Mouse (Mus musculus) heart, embryonic 11.5 days (tissue): ENCODE results near the gene Rbbp7. TPM values are rescaled to one million over a fixed set of nuclear protein-coding genes. Genes with fewer than 3 reads are reported as not detected.

ENCODE experiments used
- ATAC-seq: fragments of 200-750 bp; cut with Nextera tagmentation; replicated peaks from 2 replicates; pipeline ENCODE4 v1.8.0; 2017; ENCODE audit warnings: moderate library complexity; ENCODE audit not compliant: insufficient number of reproducible peaks, low FRiP score, low TSS enrichment
- H3K27ac ChIP-seq: fragments of 300-500 bp; sonication (generic); 2 replicates; pipeline ENCODE4 v1.5.1; 2014; ENCODE audit warnings: mild to moderate bottlenecking, low read depth, low read length
- H3K27me3 ChIP-seq: fragments of 300-500 bp; sonication (generic); 2 replicates; pipeline ENCODE4 v1.6.1; 2014; ENCODE audit warnings: mild to moderate bottlenecking, low read length, mixed read lengths; ENCODE audit not compliant: control insufficient read depth, insufficient read depth
- H3K36me3 ChIP-seq: fragments of 300-500 bp; sonication (generic); 2 replicates; pipeline ENCODE4 v1.6.1; 2014; ENCODE audit warnings: mild to moderate bottlenecking, low read length, moderate library complexity, mixed read lengths; ENCODE audit not compliant: control insufficient read depth, insufficient read depth
- H3K4me1 ChIP-seq: fragments of 300-500 bp; sonication (generic); 2 replicates; pipeline ENCODE4 v1.6.1; 2014; ENCODE audit warnings: low read length; ENCODE audit not compliant: control insufficient read depth, insufficient read depth
- H3K4me2 ChIP-seq: fragments of 300-500 bp; sonication (generic); 2 replicates; pipeline ENCODE4 v1.6.1; 2014; ENCODE audit warnings: mild to moderate bottlenecking, moderate library complexity
- H3K4me3 ChIP-seq: fragments of 300-500 bp; sonication (generic); 2 replicates; pipeline ENCODE4 v1.5.1; 2014; ENCODE audit warnings: low read depth, low read length
- H3K9ac ChIP-seq: fragments of 300-500 bp; sonication (generic); 2 replicates; pipeline ENCODE4 v1.6.1; 2014; ENCODE audit warnings: mild to moderate bottlenecking, low read depth, low read length, moderate library complexity
- H3K9me3 ChIP-seq: fragments of 300-500 bp; sonication (generic); replicated peaks from 2 replicates; pipeline ENCODE4 v1.6.1; 2016; ENCODE audit warnings: low read length; ENCODE audit not compliant: control insufficient read depth
- WGBS: fragments of 180-500 bp; shearing (Covaris S2); extraction: QIAGEN DNeasy Blood & Tissue Kit; methylation state at CpG from one replicate; pipeline ENCODE4 v1.1.7; 2014; ENCODE audit not compliant: insufficient replicate concordance; 5-methylcytosine and 5-hydroxymethylcytosine counted together
- polyA plus RNA-seq: library from polyadenylated mRNA; unstranded; fragments of >200 nt; fragmentation: Nextera tagmentation; extraction: Ambion mirVana; gene quantifications from 2 replicates; pipeline ENCODE4 v1.2.1, GENCODE M21; 2014

Gene Rbbp7
- 441 and 477 TPM in 2 replicates for polyA plus RNA-seq

DNA sequence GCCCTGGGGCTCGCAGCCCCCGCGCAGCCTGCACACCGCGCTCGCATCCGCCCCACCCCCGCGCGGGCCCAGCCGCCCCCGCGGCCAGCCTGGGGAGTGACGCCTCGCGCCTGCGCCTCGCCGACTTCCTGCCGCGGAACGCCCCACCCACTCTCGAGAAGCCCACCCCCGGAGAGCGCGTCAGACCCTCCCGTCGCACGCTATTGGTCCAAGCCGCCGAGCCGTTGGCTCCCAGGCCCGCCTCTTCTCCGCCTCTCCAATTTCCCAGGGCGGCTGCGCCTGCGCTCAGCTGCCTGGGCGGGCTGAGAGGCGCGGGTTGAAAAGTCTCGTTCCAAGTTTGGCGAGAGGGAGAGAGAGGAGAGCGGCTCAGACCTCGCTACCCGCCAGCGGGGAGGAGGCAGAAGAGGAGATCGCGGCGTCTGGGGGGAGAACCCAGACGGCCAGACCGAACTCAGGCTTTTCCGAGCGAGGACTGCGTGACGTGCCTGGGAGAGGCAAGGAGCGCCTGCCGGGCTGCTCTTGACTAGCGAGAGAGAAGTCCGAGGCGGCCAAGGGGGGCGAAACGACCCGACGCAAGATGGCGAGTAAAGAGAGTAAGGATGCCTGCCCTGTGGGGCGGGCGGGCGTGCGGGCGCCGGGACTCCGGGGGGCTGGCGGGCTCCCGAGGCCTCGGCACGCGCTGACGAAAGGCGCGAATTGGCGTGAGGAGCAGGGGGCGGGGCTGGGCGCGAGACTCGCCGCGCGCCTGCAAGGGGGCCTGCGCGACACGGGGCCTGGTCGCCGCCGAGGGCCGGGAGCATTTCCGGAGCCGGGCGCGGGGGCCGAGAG lies at the start of gene Rbbp7:
TSS of gene Rbbp7 (plus strand) at position 288 of the 828 bp plus-strand sequence.
- no peaks in the 10 kb centered on the region for H3K36me3 ChIP-seq
- H3K9ac ChIP-seq: peak within 1 kb of the TSS; percentile 84
- peak within 1 kb of the TSS; percentile 98 for H3K27ac ChIP-seq
- H3K4me1 ChIP-seq: no peaks in the 10 kb centered on the region
- peak within 1 kb of the TSS; percentile 62 for H3K4me2 ChIP-seq
- H3K9me3 ChIP-seq: no peaks in the 10 kb centered on the region
- WGBS: 15% methylated on average over 58 of the region's 100 CpGs
- peak; percentile 97 for ATAC-seq
- H3K27me3 ChIP-seq: no peaks in the 10 kb centered on the region
- H3K4me3 ChIP-seq: peak within 1 kb of the TSS; percentile 71

DNA sequence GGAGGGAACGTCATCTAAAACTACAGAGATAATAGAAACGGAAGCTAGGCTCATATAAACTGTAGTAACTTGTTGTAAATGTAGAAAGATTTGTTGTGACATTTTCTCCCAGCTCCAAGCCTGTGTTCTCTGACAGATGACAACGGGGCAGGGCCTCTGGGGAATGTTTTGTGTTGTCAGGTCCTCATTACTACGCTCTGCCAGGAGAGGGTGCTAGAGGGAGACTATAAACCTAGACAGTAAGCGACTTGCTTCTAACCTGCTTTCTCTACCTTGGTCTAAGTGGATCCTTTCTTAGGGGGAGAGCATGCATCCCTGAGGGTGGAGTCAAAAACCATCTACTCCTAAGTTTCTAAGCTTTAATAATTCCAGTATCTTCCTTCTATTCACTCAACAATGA lies 42.4 kb upstream of the Rbbp7 start:
- Histone ChIP-seq H3K9me3 (no peaks in the 10 kb centered on the region), H3K4me1 (no peaks in the 10 kb centered on the region), H3K4me2 (no peak overlapping the region), H3K27ac (no peak overlapping the region), H3K36me3 (no peaks in the 10 kb centered on the region), H3K27me3 (no peaks in the 10 kb centered on the region), H3K9ac (no peak overlapping the region), H3K4me3 (no peak overlapping the region)
- 28% methylated on average over 5 of the region's 5 CpGs for WGBS
- ATAC-seq: no peak

- no peak for ATAC-seq
- Histone ChIP-seq H3K4me2 (no peak overlapping the region), H3K36me3 (no peaks in the 10 kb centered on the region), H3K4me1 (no peaks in the 10 kb centered on the region), H3K9ac (no peak overlapping the region), H3K27me3 (no peaks in the 10 kb centered on the region), H3K4me3 (no peak overlapping the region), H3K27ac (no peak overlapping the region), H3K9me3 (no peaks in the 10 kb centered on the region)
- 27% methylated on average over 2 of the region's 2 CpGs for WGBS
These were observed 40.6 kb upstream of the Rbbp7 start for GRCm38 (mm10) chrX:162719615-162720014.

GRCm38 (mm10) chrX:162727367-162727777 lies 32.8 kb upstream of the Rbbp7 start:
- Histone ChIP-seq H3K9ac (peak overlapping the region; percentile 39; the same call in 1 of the 2 replicates), H3K9me3 (no peaks in the 10 kb centered on the region), H3K27ac (peak overlapping the region; percentile 35; the same call in 1 of the 2 replicates), H3K4me2 (peak overlapping the region; percentile 51), H3K4me1 (no peaks in the 10 kb centered on the region), H3K36me3 (no peaks in the 10 kb centered on the region), H3K27me3 (no peaks in the 10 kb centered on the region), H3K4me3 (no peak overlapping the region)
- WGBS: 16% methylated on average over 13 of the region's 13 CpGs
- no peak for ATAC-seq

GRCm38 (mm10) chrX:162727795-162728194 lies 32.4 kb upstream of the Rbbp7 start:
- peak overlapping the region; percentile 51; the same call in 1 of the 2 replicates for H3K4me2 ChIP-seq

GRCm38 (mm10) chrX:162728228-162728627 lies 32.0 kb upstream of the Rbbp7 start:
- 35% methylated on average over 7 of the region's 7 CpGs for WGBS
- no peak overlapping the region for H3K9ac ChIP-seq
- H3K4me2 ChIP-seq: peak overlapping the region; percentile 51

More at GRCm38 (mm10) chrX:162727795-162728194, 32.4 kb upstream of the Rbbp7 start:
- Histone ChIP-seq H3K27ac (0 out of 2 replicates have a peak overlapping the region, but pooled peaks have one; percentile 35), H3K27me3 (no peaks in the 10 kb centered on the region), H3K9ac (peak overlapping the region; percentile 39; the same call in 1 of the 2 replicates), H3K36me3 (no peaks in the 10 kb centered on the region), H3K4me3 (no peak overlapping the region), H3K9me3 (no peaks in the 10 kb centered on the region), H3K4me1 (no peaks in the 10 kb centered on the region)
- 33% methylated on average over 9 of the region's 9 CpGs for WGBS
- no peak for ATAC-seq

DNA sequence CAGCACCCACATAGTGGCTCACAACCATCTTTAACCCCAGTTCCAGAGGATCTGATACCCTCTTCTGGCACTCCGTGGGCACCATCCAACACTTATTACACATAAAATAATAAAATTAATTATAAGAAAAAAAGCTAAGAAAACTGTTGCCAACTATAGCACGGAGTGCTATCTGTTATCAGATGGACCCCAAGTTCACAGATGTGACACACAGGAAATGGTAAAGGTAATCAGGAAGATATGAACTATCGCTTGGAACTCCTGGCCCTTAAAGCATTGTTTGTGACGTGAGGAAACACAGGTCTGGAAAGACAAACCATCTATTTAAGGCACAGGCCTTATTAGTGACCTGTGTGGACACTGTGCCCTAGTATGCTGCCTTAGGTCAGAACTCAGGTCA lies 30.2 kb upstream of the Rbbp7 start:
- Histone ChIP-seq H3K27me3 (no peaks in the 10 kb centered on the region), H3K27ac (no peak overlapping the region), H3K9ac (no peak overlapping the region), H3K4me2 (no peak overlapping the region), H3K4me1 (no peaks in the 10 kb centered on the region), H3K36me3 (no peaks in the 10 kb centered on the region), H3K4me3 (no peak overlapping the region), H3K9me3 (no peaks in the 10 kb centered on the region)
- 73% methylated on average over 4 of the region's 4 CpGs for WGBS
- ATAC-seq: no peak

More at GRCm38 (mm10) chrX:162728228-162728627, 32.0 kb upstream of the Rbbp7 start:
- Histone ChIP-seq H3K36me3 (no peaks in the 10 kb centered on the region), H3K4me3 (no peak overlapping the region), H3K27me3 (no peaks in the 10 kb centered on the region), H3K27ac (no peak overlapping the region), H3K4me1 (no peaks in the 10 kb centered on the region), H3K9me3 (no peaks in the 10 kb centered on the region)
- no peak for ATAC-seq

GRCm38 (mm10) chrX:162734997-162735929 lies 24.9 kb upstream of the Rbbp7 start:
- H3K4me1 ChIP-seq: no peaks in the 10 kb centered on the region
- H3K4me3 ChIP-seq: peak overlapping the region; percentile 47
- H3K9me3 ChIP-seq: no peaks in the 10 kb centered on the region
- H3K36me3 ChIP-seq: no peaks in the 10 kb centered on the region
- ATAC-seq: peak; percentile 70; the same call in 1 of the 2 replicates
- WGBS: 23% methylated on average over 25 of the region's 25 CpGs
- H3K27me3 ChIP-seq: no peaks in the 10 kb centered on the region
- H3K9ac ChIP-seq: peak overlapping the region; percentile 61
- H3K4me2 ChIP-seq: peak overlapping the region; percentile 66
- peak overlapping the region; percentile 66 for H3K27ac ChIP-seq
